Mouse (Mus musculus) thymus, adult 18-20 months (tissue): ENCODE data around the gene Stoml1.

Experiments used
- DNase-seq, 2 experiments: peaks; one replicate each; pipeline ENCODE4 v3.0.0; 2022; ENCODE audit warnings: mixed read lengths in 2 of 2

Gene Stoml1

DNA sequence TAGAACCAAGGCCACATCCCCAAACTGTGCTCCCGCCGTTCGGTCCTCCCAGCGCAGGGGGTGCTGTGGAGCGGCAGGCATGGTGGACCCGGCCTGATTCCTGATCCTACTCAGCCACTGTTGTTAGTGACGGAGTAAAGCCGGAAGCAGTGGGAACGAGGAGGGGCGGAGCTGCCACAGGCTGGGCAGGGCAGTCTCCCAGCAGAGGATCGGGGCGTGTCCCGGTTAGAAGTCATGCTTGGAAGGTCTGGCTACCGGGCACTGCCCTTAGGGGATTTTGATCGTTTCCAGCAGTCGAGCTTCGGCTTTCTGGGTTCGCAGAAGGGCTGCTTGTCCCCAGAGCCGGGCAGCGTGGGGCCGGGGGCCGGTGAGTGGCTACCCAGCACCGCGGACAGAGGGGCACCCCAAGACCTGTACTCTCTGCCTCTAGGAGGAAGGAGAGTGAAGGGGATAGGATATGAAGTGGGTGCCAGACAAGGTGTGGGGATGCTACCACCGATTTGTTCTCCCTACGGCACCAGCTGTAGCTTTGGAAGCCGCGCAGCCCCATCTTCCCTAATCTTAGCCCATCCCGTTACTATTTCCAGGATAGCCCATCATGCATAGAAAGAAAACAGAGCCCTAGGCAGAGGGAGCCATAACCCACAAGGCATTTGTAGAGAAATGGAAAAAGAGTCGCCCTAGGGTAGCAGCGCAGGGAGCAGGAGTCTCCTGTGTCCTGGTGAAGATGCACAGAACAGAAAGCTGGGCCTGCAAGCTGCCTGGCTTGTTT is at the start of gene Stoml1:
Stoml1 (plus strand) TSS at position 132 of the 772 bp plus-strand sequence.
- peak; percentile 88 to 92 for DNase-seq

- peak; percentile 31 to 35 for DNase-seq
Observed at GRCm38 (mm10) chr9:58203516-58204447, 49.2 kb upstream of the Stoml1 start, which contains the start of the genes Islr and Islr2. Gene Islr (minus strand): TSS chr9:58204306. Gene Islr2 (minus strand): TSS chr9:58204319.

DNA sequence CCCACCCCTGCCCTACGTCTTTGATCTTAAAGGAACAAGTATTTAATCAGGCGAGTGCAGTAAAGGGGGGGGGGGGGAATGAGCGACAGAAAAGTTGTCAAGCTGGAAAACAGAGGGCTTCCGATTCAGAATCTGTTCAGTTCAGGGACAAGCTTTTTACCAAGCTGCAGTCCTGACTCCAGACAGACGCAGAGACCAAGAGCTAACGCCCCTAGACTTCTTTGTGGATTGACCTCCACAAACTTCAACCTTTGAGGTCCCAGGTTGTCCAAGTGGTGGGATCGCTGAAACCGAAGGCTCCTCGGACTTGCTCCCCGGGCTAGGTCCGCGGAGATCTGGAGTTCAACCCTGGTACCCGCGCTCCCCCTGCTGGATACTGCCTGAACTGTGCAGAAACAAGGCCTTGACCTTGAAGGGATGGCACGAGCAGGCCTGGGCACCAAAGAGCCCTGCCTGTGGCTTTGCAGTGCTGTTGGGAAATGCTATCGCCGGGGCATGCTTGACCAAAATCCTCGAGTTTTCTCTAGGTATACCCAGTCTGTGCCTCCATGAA is 48.4 kb upstream of the Stoml1 start:
- peak; percentile 67 to 73 for DNase-seq

DNA sequence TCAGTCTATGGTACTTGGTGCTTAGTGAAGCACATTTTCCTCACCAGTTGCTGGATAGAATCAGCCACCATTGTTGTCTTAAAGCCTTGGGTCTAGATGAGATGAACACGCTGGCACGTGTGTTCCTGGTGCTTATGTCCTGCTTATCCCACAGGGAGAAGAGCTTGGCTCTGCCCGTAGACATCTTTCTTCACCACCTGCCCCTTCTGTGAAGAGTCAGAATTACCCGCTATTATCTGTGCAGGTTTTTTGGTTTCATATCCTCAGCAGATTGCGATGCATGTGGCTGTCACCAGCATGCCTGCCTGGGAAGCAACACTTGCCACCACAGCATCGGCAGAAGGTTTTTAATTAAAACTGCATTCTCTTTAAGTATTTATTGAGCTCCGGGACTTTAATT is 47.0 kb upstream of the Stoml1 start:
- DNase-seq: no peak

DNA sequence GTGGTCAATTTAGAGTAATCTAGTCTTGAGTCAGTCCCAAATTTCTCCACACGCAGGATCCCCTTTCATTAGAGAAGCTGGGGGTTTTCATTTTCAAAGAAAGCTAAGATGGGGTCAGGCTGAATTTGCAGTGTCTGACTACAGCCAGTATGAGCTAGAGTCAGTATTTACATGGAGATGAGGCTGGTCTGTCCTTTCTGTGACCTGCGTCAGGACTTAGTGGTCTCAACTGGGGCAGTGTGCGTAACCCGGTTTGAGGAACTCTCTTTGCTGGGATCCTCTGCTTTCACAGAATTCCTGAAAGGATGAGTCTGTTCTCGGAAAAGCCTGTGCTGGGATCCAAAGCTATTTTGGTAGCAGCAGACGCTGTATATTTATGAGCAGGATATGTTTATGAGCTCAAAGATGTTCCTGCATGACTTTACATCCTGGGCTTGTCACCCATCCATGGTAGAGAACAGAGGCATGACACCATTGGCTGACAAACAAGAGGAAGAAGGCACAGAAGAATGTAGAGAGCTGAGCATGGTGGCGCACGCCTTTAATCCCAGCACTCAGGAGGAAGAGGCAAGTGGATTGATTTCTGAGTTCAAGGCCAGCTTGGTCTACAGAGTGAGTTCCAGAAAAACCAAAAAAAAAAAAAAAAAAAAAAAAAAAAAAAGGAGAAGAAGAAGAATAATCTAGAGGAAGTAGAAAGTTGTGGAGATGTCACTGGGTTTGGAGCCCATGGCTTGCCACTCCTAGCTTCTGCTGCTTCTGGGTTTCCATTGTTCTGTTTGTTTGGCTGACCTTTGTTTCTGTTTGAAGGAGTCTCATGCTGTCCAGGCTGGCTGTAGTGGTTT is 43.3 kb upstream of the Stoml1 start:
- DNase-seq: no peak

DNA sequence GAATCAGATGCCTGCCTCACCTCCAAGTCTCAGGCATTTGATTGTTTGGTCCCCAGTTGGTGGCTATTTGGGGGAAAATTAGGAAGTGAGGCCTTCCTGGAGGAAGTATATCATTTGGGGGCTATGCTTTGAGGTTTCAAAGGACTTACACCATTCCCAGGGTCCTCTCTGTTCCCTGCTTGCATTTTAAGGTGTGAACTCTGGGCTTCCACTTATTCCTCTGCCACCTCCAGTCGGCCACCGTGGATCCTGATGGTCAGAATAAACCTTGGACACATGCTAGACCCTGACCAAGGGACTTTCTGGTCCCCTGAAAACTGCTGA is 42.7 kb upstream of the Stoml1 start:
- no peak for DNase-seq

- DNase-seq: no peak
Observed at GRCm38 (mm10) chr9:58213377-58213776, 39.6 kb upstream of the Stoml1 start.

DNA sequence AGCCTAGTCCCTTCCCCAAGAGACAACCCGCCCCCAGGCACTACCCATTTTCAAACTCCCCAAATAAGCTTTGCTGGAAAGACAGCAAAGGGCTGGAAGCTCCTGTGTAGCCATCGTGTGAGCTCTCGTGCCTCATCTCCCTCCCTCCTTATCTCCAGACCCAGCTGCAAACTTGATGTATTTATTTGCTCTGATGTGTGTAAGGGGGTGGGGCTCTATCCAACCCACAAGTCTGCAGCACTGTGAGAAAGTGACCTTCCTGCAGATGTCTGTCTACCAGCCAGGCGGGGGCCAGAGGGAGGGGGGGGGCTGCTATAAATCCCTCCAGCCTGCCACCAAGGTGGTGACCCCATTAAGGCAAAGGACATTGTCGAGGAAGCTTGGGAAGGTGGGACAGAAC is 39.1 kb upstream of the Stoml1 start:
- DNase-seq: no peak

- no peak for DNase-seq
Observed at GRCm38 (mm10) chr9:58214519-58215180, 38.3 kb upstream of the Stoml1 start.

DNA sequence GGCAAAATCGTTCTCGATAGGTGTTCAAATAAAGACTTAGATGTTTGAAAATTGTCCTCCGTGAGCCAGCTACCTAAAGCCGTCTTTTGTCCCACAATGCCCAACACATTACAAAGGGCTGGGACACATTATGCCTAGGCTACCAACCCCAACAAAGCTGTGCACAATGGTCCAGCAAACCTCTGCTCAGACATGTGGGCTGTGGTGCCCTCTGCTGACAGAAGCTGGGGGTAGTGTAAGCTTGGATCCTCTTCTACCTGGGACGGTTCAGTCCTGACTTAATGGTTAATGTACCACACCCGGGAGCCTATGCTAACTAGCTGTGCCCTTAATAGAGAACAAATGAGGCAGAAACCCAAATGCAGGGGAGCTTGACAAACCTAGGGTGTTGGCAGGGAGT is 36.6 kb upstream of the Stoml1 start:
- no peak for DNase-seq

DNA sequence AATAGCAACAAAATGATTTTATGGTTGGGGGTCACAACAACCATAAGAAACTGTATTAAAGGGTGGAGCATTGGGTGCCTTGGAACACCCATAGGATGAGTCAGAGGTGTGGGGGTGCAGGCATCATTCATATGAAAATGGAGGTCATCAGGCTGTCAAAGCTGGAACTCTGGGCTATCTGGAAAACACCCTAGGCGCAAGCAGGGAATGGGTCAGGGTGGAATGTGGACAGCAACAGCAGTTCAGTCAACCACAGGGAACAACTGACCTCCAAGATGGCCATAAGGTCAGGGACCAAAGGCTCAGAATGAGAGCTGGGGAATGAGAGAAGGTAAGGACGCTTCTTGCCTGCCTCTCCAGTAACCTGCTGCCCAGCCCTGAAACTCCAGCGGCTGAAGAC is 34.4 kb upstream of the Stoml1 start:
- no peak for DNase-seq

GRCm38 (mm10) chr9:58220218-58220903 is 32.6 kb upstream of the Stoml1 start:
- DNase-seq: no peak

GRCm38 (mm10) chr9:58224356-58224755 is 28.6 kb upstream of the Stoml1 start:
- no peak for DNase-seq

DNA sequence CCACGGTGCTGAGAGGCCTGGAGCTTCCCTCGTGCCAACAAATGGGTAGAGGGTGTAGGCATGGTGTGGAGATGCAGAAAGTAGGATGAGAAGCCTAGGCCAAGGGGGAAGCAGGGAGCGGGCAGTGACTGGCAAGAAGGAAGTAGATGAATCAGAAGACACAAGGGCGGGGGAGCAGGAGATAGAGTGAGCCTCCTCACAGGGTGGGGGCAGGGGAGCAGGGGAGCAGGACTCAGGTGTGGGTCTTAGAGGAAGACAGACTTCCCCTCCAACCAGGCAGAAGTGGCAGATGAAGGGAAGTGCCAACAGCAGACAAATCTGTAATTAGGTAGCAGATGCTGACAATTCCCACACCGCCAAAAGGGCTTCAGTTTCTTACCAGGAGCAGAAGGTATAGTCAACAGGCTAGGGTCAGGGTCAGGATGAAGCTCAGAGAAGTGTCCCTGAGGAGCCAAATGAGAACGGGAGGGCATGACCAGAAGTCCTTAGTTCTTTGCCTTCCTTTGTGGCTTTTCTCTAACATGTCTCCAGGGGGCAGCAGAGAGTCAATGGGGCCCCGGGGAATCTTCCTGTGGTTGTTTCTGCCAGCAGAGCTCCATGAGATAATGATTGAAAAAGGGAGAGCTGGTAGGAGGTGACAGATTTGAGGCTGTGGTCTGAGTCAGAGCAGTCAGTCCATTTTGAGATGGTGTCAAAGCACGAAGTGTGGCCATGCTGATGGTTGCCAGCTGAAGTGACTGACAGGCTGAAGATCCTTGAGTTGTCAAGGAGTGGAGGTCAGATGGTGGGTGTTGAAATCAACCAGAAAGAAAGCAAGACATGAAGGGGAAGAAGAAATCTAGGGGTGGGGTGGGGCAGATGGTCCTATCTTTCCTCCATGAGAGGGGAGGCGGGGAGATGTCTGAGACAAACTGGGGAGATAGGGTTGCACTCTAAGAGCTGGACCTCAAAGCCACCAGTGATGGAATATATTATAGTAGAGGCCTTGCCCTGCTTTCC is 26.8 kb upstream of the Stoml1 start:
- DNase-seq: peak in 1 of 2 experiments; percentile 30

DNA sequence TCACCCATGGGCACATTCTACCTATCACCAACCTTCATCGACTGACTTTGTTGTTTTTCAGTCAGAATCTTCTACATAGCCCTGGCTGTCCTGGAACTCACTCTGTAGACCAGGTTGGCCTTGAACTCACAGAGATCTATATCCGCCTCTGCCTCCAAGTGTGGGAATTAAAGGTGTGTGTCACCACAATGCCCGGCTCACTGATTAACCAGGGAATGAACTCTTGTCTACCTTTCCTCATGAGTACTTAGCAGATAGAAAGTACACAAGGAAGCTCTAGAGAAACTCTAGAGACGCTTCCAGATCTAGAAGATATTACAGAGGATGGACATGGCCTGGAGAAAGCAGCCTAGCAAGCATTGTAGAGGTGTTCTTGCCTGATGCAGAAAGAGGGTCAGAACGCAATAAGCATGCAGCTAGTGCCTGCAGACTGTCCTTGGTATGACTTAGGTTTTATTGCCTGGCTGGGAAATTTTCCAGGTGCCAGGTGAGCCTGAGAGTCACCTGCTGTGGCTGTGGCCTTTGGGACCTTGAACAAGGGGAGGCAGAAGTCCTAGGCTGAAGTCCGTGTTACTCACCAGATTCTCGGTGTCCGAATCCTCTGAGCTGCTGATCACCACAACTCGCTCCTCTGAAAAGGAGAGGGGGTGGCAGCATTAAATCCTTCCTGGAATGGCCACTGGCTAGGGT is 24.0 kb upstream of the Stoml1 start:
- DNase-seq: no peak

DNA sequence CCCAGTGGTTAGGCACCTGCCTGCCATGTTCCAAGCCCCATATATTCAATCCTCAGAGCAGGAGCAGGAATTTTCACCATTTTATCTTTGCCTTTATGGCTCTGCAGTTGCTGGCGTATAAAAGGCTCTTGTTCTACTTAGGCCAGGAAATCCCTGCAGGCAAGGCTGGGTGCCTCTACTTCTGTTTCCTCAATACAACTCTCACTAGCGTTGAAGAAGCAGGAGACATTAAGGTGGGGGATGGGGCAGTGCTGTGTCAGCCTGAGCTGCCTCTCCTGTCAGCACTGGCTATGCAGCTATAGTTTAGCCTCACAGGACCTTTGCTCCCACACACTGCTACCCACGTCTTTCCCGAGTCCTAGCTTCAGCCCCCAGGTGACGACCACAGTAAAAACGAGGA is 21.2 kb upstream of the Stoml1 start:
- no peak for DNase-seq

- DNase-seq: no peak
Observed at GRCm38 (mm10) chr9:58232374-58232773, 20.6 kb upstream of the Stoml1 start.

DNA sequence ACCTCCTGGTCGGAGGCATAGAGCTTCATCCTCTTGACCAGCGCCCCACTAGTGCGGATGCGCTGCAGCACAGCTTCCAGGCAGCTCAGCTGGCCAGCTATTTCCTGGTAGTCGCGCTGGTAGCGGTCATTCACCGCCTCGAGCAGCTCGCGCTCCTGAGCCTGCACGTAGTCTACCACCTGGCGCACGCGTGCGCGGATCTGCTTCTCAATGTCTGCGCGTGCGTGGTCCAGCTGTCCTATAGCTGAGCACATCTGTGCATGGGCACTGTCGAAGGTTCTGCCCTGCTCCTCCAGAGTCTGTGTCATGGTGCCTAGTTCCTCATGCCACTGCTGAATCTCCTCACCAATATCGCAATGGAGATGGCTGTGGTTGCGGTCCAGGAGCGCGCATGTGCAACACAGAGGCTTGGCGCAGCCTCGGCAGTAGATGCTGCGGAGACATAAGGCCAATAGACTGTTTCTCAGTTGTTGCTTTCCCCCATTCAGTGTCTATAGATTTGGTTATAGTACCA is 18.4 kb upstream of the Stoml1 start:
- no peak for DNase-seq

DNA sequence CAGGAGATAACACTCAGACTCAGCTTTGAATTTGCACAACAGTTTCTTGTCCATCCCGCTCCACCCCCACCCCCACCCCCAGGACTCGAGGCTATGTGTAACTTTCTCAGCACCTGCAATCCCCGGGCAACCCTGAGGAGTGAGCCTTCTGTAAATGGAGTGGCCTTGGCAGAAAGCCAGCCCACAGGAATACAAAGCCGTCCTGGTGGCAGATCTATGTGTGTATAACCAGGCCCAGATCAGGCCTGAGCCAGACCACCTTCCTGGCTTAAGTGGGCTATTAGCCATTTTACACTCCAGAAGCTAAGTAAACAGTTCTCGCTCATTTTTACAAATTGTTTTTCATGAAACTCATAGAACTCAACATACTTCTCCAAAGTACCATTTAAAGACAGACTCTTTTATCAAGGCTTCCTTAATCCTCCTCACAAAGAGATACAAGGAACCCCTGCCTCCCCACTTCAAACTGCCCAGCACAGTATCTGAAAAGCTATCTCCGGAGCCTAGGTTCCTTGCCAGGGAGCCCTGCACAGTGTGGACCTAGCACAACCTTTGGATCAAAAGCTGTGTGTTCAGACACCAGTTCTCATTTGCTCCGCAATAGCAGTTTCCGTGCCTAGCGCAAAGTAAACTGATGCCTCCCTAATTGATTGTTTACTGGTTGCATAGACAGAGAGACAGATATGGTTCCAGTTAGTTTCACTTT is 11.0 kb upstream of the Stoml1 start:
- DNase-seq: no peak
